Mouse (Mus musculus) forebrain, embryonic 13.5 days (tissue): ENCODE data around the gene Atg4a. TPM values are rescaled to one million over a fixed set of nuclear protein-coding genes. Genes with fewer than 3 reads are reported as not detected.

Source experiments
- ATAC-seq: fragments of 200-750 bp; cut with Nextera tagmentation; 2 replicates; pipeline ENCODE4 v1.8.0; 2017
- H3K27ac ChIP-seq: fragments of 300-500 bp; sonication (generic); 2 replicates; pipeline ENCODE4 v1.5.1; 2015; ENCODE audit warnings: inconsistent platforms, mild to moderate bottlenecking, moderate library complexity
- H3K27me3 ChIP-seq: fragments of 300-500 bp; sonication (generic); 2 replicates; pipeline ENCODE4 v1.6.1; 2015; ENCODE audit warnings: mild to moderate bottlenecking, inconsistent platforms
- H3K36me3 ChIP-seq: fragments of 300-500 bp; sonication (generic); 2 replicates; pipeline ENCODE4 v1.6.1; 2015; ENCODE audit warnings: mild to moderate bottlenecking, inconsistent platforms; ENCODE audit not compliant: poor library complexity, severe bottlenecking
- H3K4me1 ChIP-seq: fragments of 300-500 bp; sonication (generic); 2 replicates; pipeline ENCODE4 v1.6.1; 2015; ENCODE audit warnings: inconsistent platforms
- H3K4me2 ChIP-seq: fragments of 300-500 bp; sonication (generic); 2 replicates; pipeline ENCODE4 v1.6.1; 2015; ENCODE audit warnings: inconsistent platforms, mild to moderate bottlenecking, moderate library complexity
- H3K4me3 ChIP-seq: fragments of 300-500 bp; sonication (generic); 2 replicates; pipeline ENCODE4 v1.5.1; 2015; ENCODE audit warnings: mild to moderate bottlenecking, inconsistent platforms
- H3K9ac ChIP-seq: fragments of 300-500 bp; sonication (generic); 2 replicates; pipeline ENCODE4 v1.6.1; 2015; ENCODE audit warnings: mild to moderate bottlenecking, inconsistent platforms
- H3K9me3 ChIP-seq: fragments of 300-500 bp; sonication (generic); replicated peaks from 2 replicates; pipeline ENCODE4 v1.6.1; 2016; ENCODE audit warnings: inconsistent platforms
- WGBS: fragments of 180-500 bp; shearing (Covaris S2); methylation state at CpG from one replicate; pipeline ENCODE4 v1.1.7; 2015; 5-methylcytosine and 5-hydroxymethylcytosine counted together
- polyA plus RNA-seq: library from polyadenylated mRNA; unstranded; fragments of >200 nt; fragmentation: Nextera tagmentation; extraction: Ambion mirVana; gene quantifications from 2 replicates; pipeline ENCODE4 v1.2.1, GENCODE M21; 2015

Atg4a gene
- polyA plus RNA-seq, 1 experiment from 2014 or later: 12.2 TPM

- Histone ChIP-seq H3K4me3 (no peak overlapping the region), H3K27me3 (peaks cover 11% of the 10 kb centered on the region; the same call in 1 of the 2 replicates)
- WGBS: 88% methylated on average over 4 of the region's 4 CpGs
These were observed 208.4 kb downstream of the Atg4a start for GRCm38 (mm10) chrX:141165067-141165466.

GRCm38 (mm10) chrX:141175353-141175752 lies 218.6 kb downstream of the Atg4a start:
- ATAC-seq: no peak
- Histone ChIP-seq H3K27me3 (peaks cover 11% of the 10 kb centered on the region), H3K27ac (no peak overlapping the region), H3K4me1 (no peaks in the 10 kb centered on the region), H3K4me2 (no peak overlapping the region), H3K9ac (no peak overlapping the region), H3K4me3 (no peak overlapping the region), H3K9me3 (no peaks in the 10 kb centered on the region), H3K36me3 (no peaks in the 10 kb centered on the region)
- 32% methylated on average over 7 of the region's 7 CpGs for WGBS

More at GRCm38 (mm10) chrX:141165067-141165466, 208.4 kb downstream of the Atg4a start:
- Histone ChIP-seq H3K36me3 (no peaks in the 10 kb centered on the region), H3K9me3 (no peaks in the 10 kb centered on the region), H3K9ac (no peak overlapping the region), H3K27ac (no peak overlapping the region), H3K4me2 (no peak overlapping the region), H3K4me1 (no peaks in the 10 kb centered on the region)
- no peak for ATAC-seq

- Histone ChIP-seq H3K27me3 (peaks cover 50% of the 10 kb centered on the region), H3K9ac (no peak overlapping the region), H3K4me2 (no peak overlapping the region), H3K27ac (no peak overlapping the region), H3K4me1 (no peaks in the 10 kb centered on the region), H3K9me3 (no peaks in the 10 kb centered on the region), H3K4me3 (no peak overlapping the region), H3K36me3 (no peaks in the 10 kb centered on the region)
- ATAC-seq: no peak
These were observed 238.3 kb downstream of the Atg4a start for GRCm38 (mm10) chrX:141195036-141195435.

GRCm38 (mm10) chrX:141198993-141199392 lies 242.3 kb downstream of the Atg4a start:
- peaks cover 26% of the 10 kb centered on the region; the same call in 1 of the 2 replicates for H3K27me3 ChIP-seq
- no peak overlapping the region for H3K27ac ChIP-seq
- no peak overlapping the region for H3K9ac ChIP-seq
- H3K4me2 ChIP-seq: no peak overlapping the region
- WGBS: 77% methylated on average over 3 of the region's 3 CpGs
- no peaks in the 10 kb centered on the region for H3K36me3 ChIP-seq
- H3K9me3 ChIP-seq: no peaks in the 10 kb centered on the region
- ATAC-seq: no peak
- H3K4me3 ChIP-seq: no peak overlapping the region
- no peaks in the 10 kb centered on the region for H3K4me1 ChIP-seq

GRCm38 (mm10) chrX:141212802-141213201 lies 256.1 kb downstream of the Atg4a start:
- H3K9me3 ChIP-seq: no peaks in the 10 kb centered on the region
- no peaks in the 10 kb centered on the region for H3K4me1 ChIP-seq
- H3K4me3 ChIP-seq: no peak overlapping the region
- peaks cover 18% of the 10 kb centered on the region; the same call in 1 of the 2 replicates for H3K27me3 ChIP-seq
- WGBS: 24% methylated on average over 5 of the region's 5 CpGs
- no peaks in the 10 kb centered on the region for H3K36me3 ChIP-seq
- ATAC-seq: peak; percentile 69; the same call in 1 of the 2 replicates
- H3K27ac ChIP-seq: no peak overlapping the region
- H3K4me2 ChIP-seq: no peak overlapping the region
- H3K9ac ChIP-seq: no peak overlapping the region

Other genes starting within 250 kb of the Atg4a start
- gene Tex13b, start 143.5 kb upstream of the Atg4a start, polyA plus RNA-seq: not detected in 2 replicates
- gene Vsig1, start 49.3 kb upstream of the Atg4a start, polyA plus RNA-seq: not detected in 2 replicates
- gene Psmd10, start 179 bp upstream of the Atg4a start, polyA plus RNA-seq: 47.6 and 49.1 TPM in 2 replicates